ENCODE assay signal across 19 mouse cellular contexts in genomic region chr3:33616871-33617270, GRCm38 (mm10).
DNase-seq lines count a peak whose midpoint lies in the region; ATAC-seq lines count a peak whose summit lies in the region.
"Had no signal": no experiment of that assay in that cellular context is flagged by ENCODE, and none has a peak within 500 bp of the region (broad histone marks: within the 10 kb centered on the region; RNA-seq: fewer than 3 reads in every experiment).

No protein-coding gene starts in this region.

- WGBS in limb, embryonic 11.5 days: 30% methylated on average over 1 of the region's 1 CpGs
- 65% methylated on average over 1 of the region's 1 CpGs for WGBS in limb, embryonic 10.5 days
- WGBS in limb, embryonic 13.5 days: 33% methylated on average over 1 of the region's 1 CpGs

- H3K4me2 ChIP-seq in limb, embryonic 11.5 days (ENCODE audit: low read depth, severe bottlenecking): no peak overlapping the region
- no peak overlapping the region for H3K4me2 ChIP-seq in limb, embryonic 13.5 days (replicated peaks)
- H3K4me2 ChIP-seq: embryonic facial prominence, embryonic 13.5 days; forebrain, embryonic 13.5 days; forebrain, embryonic 15.5 days had no signal

- H3K27me3 ChIP-seq in limb, embryonic 11.5 days (ENCODE audit: control insufficient read depth, insufficient read depth, low read length): no peaks in the 10 kb centered on the region
- H3K27me3 ChIP-seq in limb, embryonic 10.5 days (ENCODE audit: low read depth, poor library complexity, severe bottlenecking): no peaks in the 10 kb centered on the region
- H3K27me3 ChIP-seq in limb, embryonic 13.5 days: no peaks in the 10 kb centered on the region
- H3K27me3 ChIP-seq: embryonic facial prominence, embryonic 13.5 days; forebrain, embryonic 13.5 days; forebrain, embryonic 15.5 days had no signal

- H3K4me1 ChIP-seq in limb, embryonic 11.5 days (ENCODE audit: control insufficient read depth, insufficient read depth, low read length): no peaks in the 10 kb centered on the region
- H3K4me1 ChIP-seq in limb, embryonic 10.5 days: no peaks in the 10 kb centered on the region; the same call in 1 of the 2 replicates
- H3K4me1 ChIP-seq in limb, embryonic 13.5 days: no peaks in the 10 kb centered on the region
- H3K4me1 ChIP-seq: embryonic facial prominence, embryonic 13.5 days; forebrain, embryonic 13.5 days; forebrain, embryonic 15.5 days had no signal

- H3K27ac ChIP-seq in limb, embryonic 11.5 days (replicated peaks; ENCODE audit: low read depth, low read length): no peak overlapping the region
- H3K27ac ChIP-seq in limb, embryonic 10.5 days: no peak overlapping the region
- no peak overlapping the region for H3K27ac ChIP-seq in limb, embryonic 13.5 days
- H3K27ac ChIP-seq: embryonic facial prominence, embryonic 13.5 days; forebrain, embryonic 13.5 days; forebrain, embryonic 15.5 days had no signal

- H3K9ac ChIP-seq in limb, embryonic 11.5 days (ENCODE audit: low read length): no peak overlapping the region
- no peak overlapping the region for H3K9ac ChIP-seq in limb, embryonic 13.5 days
- H3K9ac ChIP-seq: embryonic facial prominence, embryonic 13.5 days; forebrain, embryonic 13.5 days; forebrain, embryonic 15.5 days; forebrain, postnatal 0 days had no signal

- no peak overlapping the region for H3K4me3 ChIP-seq in limb, embryonic 11.5 days (ENCODE audit: low read depth, low read length)
- H3K4me3 ChIP-seq in limb, embryonic 10.5 days: no peak overlapping the region
- H3K4me3 ChIP-seq in limb, embryonic 13.5 days: no peak overlapping the region
- H3K4me3 ChIP-seq: embryonic facial prominence, embryonic 13.5 days; forebrain, embryonic 13.5 days; forebrain, embryonic 15.5 days had no signal

- no peaks in the 10 kb centered on the region for H3K9me3 ChIP-seq in limb, embryonic 11.5 days (ENCODE audit: control insufficient read depth, low read length)
- H3K9me3 ChIP-seq in limb, embryonic 10.5 days (replicated peaks): no peaks in the 10 kb centered on the region
- H3K9me3 ChIP-seq in limb, embryonic 13.5 days: no peaks in the 10 kb centered on the region
- H3K9me3 ChIP-seq: embryonic facial prominence, embryonic 13.5 days; forebrain, embryonic 13.5 days; forebrain, embryonic 15.5 days had no signal

- DNase-seq in limb, embryonic 11.5 days (ENCODE audit: low spot score): no peak
- no peak for DNase-seq in limb, embryonic 10.5 days (ENCODE audit: low spot score)
- DNase-seq in hindlimb bud, embryonic 11.5 days (ENCODE audit: extremely low spot score, low read depth, low spot score): peak; percentile 10
- no peak for DNase-seq in right cerebral cortex, postnatal 4 days
- no peak for DNase-seq in right cerebral cortex, postnatal 36 days (ENCODE audit: low spot score in 2 of 2)
- no peak for DNase-seq in right cerebral cortex, postnatal 10 days (ENCODE audit: low spot score in 2 of 2)
- DNase-seq: adrenal gland, adult 8-10 months; adrenal gland, postnatal 14 days; adrenal gland, postnatal 36 days; cerebellum, adult 11-12 months; cerebellum, adult 2 months; cerebellum, adult 9-10 months; cerebellum, postnatal 10 days; cerebellum, postnatal 25 days; forebrain, postnatal 0 days had no signal

- ATAC-seq in limb, embryonic 11.5 days (ENCODE audit: insufficient number of reproducible peaks, low FRiP score, low TSS enrichment, low read depth): peak; percentile 51; the same call in 1 of the 2 replicates
- ATAC-seq in limb, embryonic 13.5 days (ENCODE audit: low FRiP score, low read depth): peak; percentile 78; the same call in 1 of the 2 replicates
- ATAC-seq: forebrain, embryonic 13.5 days; forebrain, embryonic 15.5 days; forebrain, postnatal 0 days had no signal

- H3K36me3 ChIP-seq in limb, embryonic 11.5 days (ENCODE audit: control insufficient read depth, insufficient read depth, low read length): no peaks in the 10 kb centered on the region
- H3K36me3 ChIP-seq in limb, embryonic 10.5 days: no peaks in the 10 kb centered on the region
- no peaks in the 10 kb centered on the region for H3K36me3 ChIP-seq in limb, embryonic 13.5 days
- H3K36me3 ChIP-seq: embryonic facial prominence, embryonic 13.5 days; forebrain, embryonic 15.5 days had no signal
